Mouse (Mus musculus) T-helper 1 cell (primary cell): ENCODE results near the gene Elmo1.

Experiments used
- in situ Hi-C: fragments of 300-600 bp; cut with MboI, MseI; formaldehyde crosslinking; loops from one replicate; pipeline ENCODE4 v1.15.1; 2025; ENCODE audit warnings: high pct_unique_total_duplicates

Gene Elmo1

GRCm38 (mm10) chr13:20372335-20372734, 281.9 kb downstream of the Elmo1 start:
- in situ Hi-C loops, result no loop called here

- in situ Hi-C loops, result no loop called here
Observed at GRCm38 (mm10) chr13:20378869-20379268, 288.5 kb downstream of the Elmo1 start.

DNA sequence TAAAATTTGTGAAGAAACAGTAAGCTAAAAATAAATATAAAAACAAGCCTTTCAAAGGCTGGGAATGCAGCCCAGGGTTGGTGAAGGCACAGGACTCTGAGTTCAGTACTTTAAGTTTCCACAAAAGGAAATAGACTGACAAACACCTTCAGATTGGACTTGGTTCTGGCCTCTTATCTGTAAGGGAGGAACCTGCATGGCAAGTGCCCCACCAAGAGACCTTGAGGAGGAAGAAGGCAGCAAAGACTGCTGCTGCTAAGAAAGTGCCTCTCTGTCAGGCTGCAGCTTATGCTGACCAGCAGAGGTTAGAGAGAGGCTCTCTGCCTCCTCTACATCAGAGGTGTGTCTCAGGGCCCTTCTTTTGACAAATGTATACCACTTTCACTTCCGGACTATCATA, 293.5 kb downstream of the Elmo1 start:
- in situ Hi-C loops, result no loop called here

GRCm38 (mm10) chr13:20384846-20385245, 294.4 kb downstream of the Elmo1 start:
- in situ Hi-C loops, result no loop called here

- in situ Hi-C loops, result no loop called here
Observed at GRCm38 (mm10) chr13:20385423-20385822, 295.0 kb downstream of the Elmo1 start.

- in situ Hi-C loops, result no loop called here
Observed at GRCm38 (mm10) chr13:20386462-20387141, 296.2 kb downstream of the Elmo1 start.

DNA sequence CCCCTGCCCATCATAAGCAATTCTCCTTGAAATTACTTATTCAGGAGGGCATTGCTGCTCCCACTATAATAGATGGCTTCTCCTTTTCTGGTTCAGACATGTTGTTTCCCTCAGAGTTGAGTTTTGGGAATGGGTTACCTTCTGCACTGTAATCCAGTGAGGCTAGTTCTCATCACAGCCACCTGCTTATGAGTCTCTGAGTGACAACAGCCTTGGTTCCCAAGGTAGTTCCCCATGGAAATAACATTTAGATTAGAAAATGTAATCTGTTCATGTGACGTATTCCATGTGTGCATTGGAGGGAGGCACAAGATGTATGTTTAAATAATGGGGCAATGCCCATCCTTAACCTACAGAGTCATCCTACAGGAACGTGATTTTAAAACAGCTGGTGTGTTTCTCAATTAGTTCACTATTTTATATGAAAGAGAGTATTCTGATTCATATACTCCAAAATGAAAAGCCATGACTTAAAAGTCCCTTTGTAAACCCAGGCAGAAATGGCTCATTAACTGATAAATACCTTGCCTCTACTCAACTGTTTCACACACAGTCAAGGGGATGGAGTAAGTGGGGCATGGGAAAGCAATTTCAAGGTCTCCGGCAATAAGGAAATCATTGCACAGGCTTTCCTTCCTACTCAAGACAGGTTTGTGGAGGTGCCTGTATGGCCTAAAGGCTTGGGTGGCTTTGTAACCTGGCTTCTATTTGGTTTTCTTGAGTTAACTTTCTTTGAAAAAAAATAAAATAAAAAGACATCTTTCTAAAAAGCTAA, 302.6 kb downstream of the Elmo1 start:
- in situ Hi-C loops, result no loop called here

DNA sequence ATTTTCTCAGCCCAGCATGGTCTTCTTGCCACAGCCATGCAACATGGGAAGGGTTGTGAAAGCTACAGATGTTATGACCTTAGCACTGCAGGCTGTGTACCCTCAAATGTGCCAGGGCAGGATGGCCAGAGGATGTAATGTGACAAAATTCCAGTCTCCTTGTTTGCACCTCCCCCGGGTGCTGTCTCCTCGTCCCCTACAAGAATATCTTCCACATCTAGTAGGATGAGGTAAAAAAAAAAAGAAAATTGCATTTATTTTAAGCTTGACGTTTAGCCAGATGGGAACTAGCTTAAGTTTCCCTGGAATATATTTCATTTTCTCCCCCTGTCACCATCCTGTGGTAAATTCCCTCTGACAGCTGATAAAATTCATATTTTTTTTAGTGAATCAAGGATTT, 307.3 kb downstream of the Elmo1 start:
- in situ Hi-C loops, result no loop called here

GRCm38 (mm10) chr13:20398311-20398710, 307.9 kb downstream of the Elmo1 start:
- in situ Hi-C loops, result no loop called here

DNA sequence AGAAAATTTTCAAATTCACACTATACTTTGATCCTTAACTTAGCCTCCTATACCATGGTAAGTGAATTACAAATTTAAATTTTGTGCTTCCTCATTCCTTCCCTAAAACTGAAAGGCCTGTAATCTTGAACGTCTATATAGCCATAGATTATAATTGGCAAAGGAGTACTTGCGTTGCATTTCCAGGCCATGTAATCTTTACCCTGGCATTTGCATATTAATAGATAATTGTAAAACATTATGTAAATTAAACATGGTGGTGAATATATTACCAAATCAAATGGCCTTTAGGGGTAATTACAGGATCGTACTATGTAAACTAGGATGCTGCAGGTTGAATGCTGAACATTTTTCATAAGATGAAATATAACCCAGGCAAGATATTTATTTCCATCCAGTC, 314.1 kb downstream of the Elmo1 start:
- in situ Hi-C loops, result no loop called here

- in situ Hi-C loops, result no loop called here
Observed at GRCm38 (mm10) chr13:20406470-20407213, 316.2 kb downstream of the Elmo1 start.

DNA sequence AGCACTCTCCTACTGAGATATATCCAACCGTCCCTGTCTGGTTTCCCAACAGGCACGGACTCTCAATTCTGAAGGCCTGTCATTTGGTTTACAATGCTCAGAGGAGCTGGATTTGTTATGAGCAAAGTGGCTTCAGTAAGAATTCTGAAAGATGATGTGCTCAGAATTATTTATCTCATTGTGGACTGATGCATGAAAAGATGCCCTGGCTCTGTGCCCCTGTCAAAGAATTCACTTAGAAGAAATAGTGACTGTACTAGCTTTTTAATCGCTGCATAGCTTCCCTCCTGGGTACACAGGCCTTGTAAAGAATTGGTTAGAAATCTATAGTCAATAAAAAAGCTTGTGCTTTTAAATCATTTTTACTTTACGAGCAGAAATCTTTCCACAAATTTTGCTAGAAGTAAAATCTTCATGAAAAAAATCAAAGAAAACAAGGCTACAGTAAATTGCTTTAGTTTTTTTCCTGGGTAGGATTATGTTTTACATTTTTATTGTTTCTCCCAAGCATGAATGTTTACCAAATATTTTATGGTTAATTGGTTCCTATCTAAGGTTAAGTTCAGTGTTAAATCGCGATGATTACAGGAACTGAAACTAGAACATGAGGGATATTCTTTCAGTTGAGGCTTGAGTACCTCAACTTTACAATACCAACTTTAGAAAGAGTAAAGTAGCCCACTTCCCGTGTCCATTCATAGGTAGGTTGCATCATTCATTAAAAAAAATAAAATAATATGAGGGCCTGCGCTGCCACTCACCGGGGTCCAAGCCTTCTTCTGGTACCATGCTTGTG, 320.1 kb downstream of the Elmo1 start:
- in situ Hi-C loops, result no loop called here

DNA sequence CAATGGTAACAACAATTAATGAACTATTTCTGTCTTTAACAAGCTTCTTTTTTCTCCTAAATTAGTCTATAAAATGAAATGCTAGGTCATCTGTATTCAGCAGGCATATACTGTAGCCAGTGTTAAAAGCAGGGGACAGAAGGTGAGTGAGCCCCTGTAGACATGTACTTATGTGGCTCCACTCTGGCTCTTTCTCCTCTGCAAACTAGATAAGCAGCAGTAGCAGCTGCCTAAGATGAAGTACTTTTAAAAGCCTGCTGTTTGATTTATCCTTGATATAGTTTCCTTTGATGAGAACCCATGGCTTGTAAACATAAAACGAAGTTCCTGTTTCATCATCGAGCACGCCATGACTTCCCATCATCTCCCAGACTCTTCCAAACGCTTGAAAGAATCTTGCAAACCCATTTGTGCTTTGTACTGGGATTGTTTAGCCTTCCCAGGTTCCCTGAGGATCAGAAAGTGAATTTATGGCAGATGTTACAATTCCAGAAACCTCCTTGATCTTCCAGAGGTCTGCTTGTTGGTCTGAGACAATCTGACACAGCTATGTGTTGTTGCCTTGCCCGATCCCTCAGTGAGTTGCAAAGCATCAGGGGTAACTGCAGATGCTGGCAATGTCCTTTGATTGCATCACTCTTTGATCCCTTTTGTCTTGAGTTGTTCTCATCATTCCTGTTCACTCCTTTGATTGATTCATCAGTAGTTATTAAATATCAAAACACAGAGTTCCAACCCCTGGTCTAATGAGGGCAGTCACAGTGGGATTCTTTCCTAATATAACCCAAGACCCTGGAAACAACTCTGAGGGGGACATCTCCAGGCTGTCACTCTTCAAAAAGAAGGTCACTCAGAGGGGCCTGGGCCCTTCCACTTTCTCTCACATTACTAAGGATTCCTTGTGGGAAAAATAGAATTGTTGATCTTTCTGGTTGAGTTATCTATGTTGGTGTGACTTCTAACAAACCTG, 326.6 kb downstream of the Elmo1 start:
- in situ Hi-C loops, result no loop called here

DNA sequence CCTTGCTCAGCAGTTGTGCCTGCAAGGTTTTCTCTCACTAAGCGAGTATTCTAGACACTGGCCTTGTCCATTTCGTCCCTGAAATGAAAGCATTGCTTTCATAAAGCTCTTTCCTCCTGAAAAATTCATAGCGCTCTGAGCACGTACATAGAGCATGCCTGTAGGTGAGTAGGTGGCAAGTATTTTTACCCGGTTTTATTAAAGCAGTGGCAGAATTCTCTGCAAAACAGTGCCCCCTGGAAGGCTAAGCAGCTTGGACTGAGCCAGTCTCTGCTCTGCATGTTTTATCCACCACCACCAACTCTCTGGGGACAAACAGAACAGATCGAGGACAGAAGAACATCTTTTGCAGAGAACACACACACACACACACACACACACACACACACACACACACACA, 340.6 kb downstream of the Elmo1 start:
- in situ Hi-C loops, result no loop called here

- in situ Hi-C loops, result no loop called here
Observed at GRCm38 (mm10) chr13:20433221-20433858, 342.9 kb downstream of the Elmo1 start.

DNA sequence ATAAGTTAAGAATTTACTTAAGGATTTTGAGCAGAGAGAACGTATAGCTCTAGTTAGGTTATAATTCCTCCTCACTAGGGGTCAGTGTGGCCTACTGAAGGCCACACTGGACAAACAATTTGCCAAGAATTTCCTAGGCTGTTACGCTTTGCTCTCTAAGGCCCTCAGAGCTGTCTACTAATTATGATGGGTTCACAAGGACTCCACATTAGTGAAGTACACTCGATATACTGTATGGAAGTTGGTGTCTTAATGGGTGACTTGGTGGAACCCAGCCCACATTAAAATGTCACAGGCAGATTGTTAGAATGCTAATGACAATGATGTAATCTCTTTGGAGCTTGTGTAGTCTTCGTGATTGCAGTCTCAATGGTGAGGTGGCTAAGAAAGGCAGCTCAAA, 343.7 kb downstream of the Elmo1 start:
- in situ Hi-C loops, result no loop called here

DNA sequence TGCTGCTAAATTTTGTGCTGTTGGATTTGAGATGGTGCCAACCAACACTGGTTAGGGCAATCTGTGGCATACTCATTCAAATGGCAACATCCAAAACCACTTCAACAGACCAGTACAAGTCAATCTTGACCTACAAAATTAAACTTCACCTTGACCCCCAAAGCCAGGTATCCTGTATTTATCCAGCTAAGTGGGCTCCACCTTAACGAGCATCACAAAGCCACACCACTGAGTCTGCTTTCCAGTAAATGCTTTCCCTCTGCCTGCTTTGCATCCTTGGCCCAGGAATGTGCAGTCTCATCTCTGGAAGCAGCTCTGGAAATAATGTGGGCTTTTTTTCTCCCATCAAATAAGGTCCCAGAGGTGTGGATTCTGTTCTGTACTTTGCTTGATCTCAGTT, 349.1 kb downstream of the Elmo1 start:
- in situ Hi-C loops, result no loop called here

GRCm38 (mm10) chr13:20450831-20451353, 360.5 kb downstream of the Elmo1 start:
- in situ Hi-C loops, result no loop called here

DNA sequence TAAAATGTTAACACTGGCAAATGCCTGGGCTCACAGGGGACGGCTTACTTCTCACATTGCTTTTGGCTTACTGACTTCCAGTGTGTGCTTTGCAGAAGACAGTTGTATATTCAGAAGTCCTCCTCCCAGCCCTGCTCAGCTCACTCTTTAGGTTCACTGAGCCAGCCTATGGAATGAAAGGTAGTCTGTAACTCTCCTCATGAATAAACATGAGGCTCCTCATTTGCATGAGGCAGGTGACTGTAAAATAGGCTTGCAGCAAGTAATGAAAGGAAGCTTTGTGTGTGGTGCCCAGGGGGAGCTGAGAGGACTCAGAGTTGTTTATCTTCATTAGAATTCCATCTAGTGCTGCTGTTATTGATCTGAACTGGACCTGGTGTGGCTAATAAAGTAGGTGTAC, 364.0 kb downstream of the Elmo1 start:
- in situ Hi-C loops, result no loop called here

DNA sequence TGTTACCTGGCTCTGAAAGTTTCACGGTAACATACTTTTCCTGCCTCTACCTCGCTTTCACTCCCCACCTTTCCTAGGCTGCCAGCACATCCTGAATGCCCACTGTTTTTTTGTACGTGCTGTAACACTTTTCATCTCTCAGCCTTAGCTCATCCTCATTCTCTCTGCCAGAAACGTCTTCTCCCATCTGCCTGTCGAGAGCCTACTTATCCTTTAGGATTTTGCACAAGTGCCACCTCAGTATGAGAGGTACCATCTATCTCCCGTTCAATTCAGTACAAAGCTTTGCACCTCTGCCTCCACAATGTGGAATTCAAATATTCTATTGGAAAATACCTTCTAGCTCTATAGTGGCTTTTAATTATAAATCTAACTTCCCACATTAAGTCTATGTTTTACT, 369.7 kb downstream of the Elmo1 start:
- in situ Hi-C loops, result no loop called here
